Mouse (Mus musculus): ENCODE measurements around the gene Ehd4. TPM values are rescaled to one million over a fixed set of nuclear protein-coding genes. Genes with fewer than 3 reads are reported as not detected.

The Ehd4 gene
- total and polyA plus RNA-seq, 3 experiments, result 15.8 to 35.5 TPM; not detected in 1

GRCm38 (mm10) chr2:120059466-120059865, 94.9 kb downstream of the Ehd4 start:
- H3K4me1 ChIP-seq (ENCODE audit: control insufficient read depth in 1 of 2, insufficient read depth in 2 of 2, low read length in 2 of 2), result no peaks in the 10 kb centered on the region
- H3K9ac ChIP-seq (ENCODE audit: control insufficient read depth, low read depth, low read length, poor library complexity, severe bottlenecking), result no peak overlapping the region
- no peaks in the 10 kb centered on the region for H3K79me2 ChIP-seq (ENCODE audit: control insufficient read depth, insufficient read depth, low read length, poor library complexity)
- H3K27ac ChIP-seq (ENCODE audit: control insufficient read depth, low read depth, low read length), result no peak overlapping the region
- no peak overlapping the region for H3K4me3 ChIP-seq (ENCODE audit: control insufficient read depth in 1 of 2, insufficient read depth in 1 of 2, low read depth in 2 of 2, low read length in 2 of 2)
- no peak for DNase-seq (ENCODE audit: low read depth, low spot score)
- no peaks in the 10 kb centered on the region for H3K9me3 ChIP-seq (replicated peaks; ENCODE audit: insufficient read depth, low read length)
- H3K27me3 ChIP-seq (ENCODE audit: control insufficient read depth in 1 of 2, insufficient read depth in 2 of 2, low read length in 2 of 2), result peaks cover 0 to 2% of the 10 kb centered on the region in 2 experiments; a peak in 1 of 4 replicates
- no peaks in the 10 kb centered on the region for H3K36me3 ChIP-seq (ENCODE audit: control insufficient read depth in 1 of 2, insufficient read depth in 2 of 2, low read length in 2 of 2)
- TF ChIP-seq CTCF (IDR thresholded peaks at IDR 0.05 in 2 of 3, conservative IDR thresholded peaks at IDR 0.05 in 1 of 3; ENCODE audit: control insufficient read depth in 1 of 3, insufficient read depth in 1 of 3, low read depth in 2 of 3, low read length in 3 of 3, poor library complexity in 1 of 3, severe bottlenecking in 1 of 3) (no peak), MXI1 (IDR thresholded peaks at IDR 0.05; ENCODE audit: low read depth, low read length) (no peak), MEF2A (IDR thresholded peaks at IDR 0.05; ENCODE audit: extremely low read depth, insufficient replicate concordance, low read depth, low read length, poor library complexity, severe bottlenecking) (no peak), POLR2AphosphoS5 (IDR thresholded peaks at IDR 0.05; ENCODE audit: borderline replicate concordance, low read depth, low read length) (no peak), MYC (IDR thresholded peaks at IDR 0.05; ENCODE audit: low read depth, low read length) (no peak), GATA1 (IDR thresholded peaks at IDR 0.05; ENCODE audit: low read depth, low read length) (no peak), ELF1 (IDR thresholded peaks at IDR 0.05; ENCODE audit: low read depth, low read length) (no peak), TCF12 (IDR thresholded peaks at IDR 0.05; ENCODE audit: low read depth, low read length) (no peak), MAFK (IDR thresholded peaks at IDR 0.05; ENCODE audit: borderline replicate concordance, low read depth, low read length) (no peak), POLR2AphosphoS2 (IDR thresholded peaks at IDR 0.05; ENCODE audit: low read length) (no peak), UBTF (IDR thresholded peaks at IDR 0.05; ENCODE audit: borderline replicate concordance, insufficient read depth, low read depth, low read length) (no peak), MYB (IDR thresholded peaks at IDR 0.05; ENCODE audit: low read depth, low read length) (no peak), ZMIZ1 (IDR thresholded peaks at IDR 0.05; ENCODE audit: low read depth, low read length) (no peak), ETS1 (IDR thresholded peaks at IDR 0.05; ENCODE audit: low read depth, low read length) (no peak)

DNA sequence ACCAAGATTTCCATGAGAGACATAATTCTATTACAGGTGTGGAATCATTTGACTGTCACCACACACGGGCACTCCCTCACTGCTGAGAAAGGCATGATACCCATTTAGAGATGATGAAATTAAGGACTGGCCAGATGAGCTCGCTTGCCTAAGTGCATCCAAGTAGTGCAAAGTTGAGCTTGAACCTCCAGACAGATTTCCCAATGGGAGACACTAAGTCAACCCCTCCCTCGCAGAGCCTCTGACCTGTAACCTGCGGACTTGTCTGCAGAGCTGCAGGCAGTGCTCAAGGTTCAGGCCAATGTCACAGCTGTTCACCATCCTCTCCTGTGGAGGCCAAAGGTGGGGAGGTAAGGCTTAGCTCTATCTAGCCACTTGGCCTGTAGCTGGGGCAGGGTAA, 95.6 kb downstream of the Ehd4 start:
- Histone ChIP-seq H3K36me3 (ENCODE audit: control insufficient read depth in 1 of 2, insufficient read depth in 2 of 2, low read length in 2 of 2) (no peaks in the 10 kb centered on the region), H3K9ac (ENCODE audit: control insufficient read depth, low read depth, low read length, poor library complexity, severe bottlenecking) (no peak overlapping the region), H3K79me2 (ENCODE audit: control insufficient read depth, insufficient read depth, low read length, poor library complexity) (no peaks in the 10 kb centered on the region), H3K27ac (ENCODE audit: control insufficient read depth, low read depth, low read length) (no peak overlapping the region), H3K4me3 (ENCODE audit: control insufficient read depth in 1 of 2, insufficient read depth in 1 of 2, low read depth in 2 of 2, low read length in 2 of 2) (no peak overlapping the region), H3K4me1 (ENCODE audit: control insufficient read depth in 1 of 2, insufficient read depth in 2 of 2, low read length in 2 of 2) (no peaks in the 10 kb centered on the region), H3K27me3 (ENCODE audit: control insufficient read depth in 1 of 2, insufficient read depth in 2 of 2, low read length in 2 of 2) (peaks cover 0 to 2% of the 10 kb centered on the region in 2 experiments; a peak in 1 of 4 replicates), H3K9me3 (replicated peaks; ENCODE audit: insufficient read depth, low read length) (no peaks in the 10 kb centered on the region)
- TF ChIP-seq MAX (IDR thresholded peaks at IDR 0.05; ENCODE audit: low read length) (no peak), BHLHE40 (IDR thresholded peaks at IDR 0.05; ENCODE audit: borderline replicate concordance, low read depth, low read length) (no peak), RCOR1 (IDR thresholded peaks at IDR 0.05; ENCODE audit: low read depth, low read length) (no peak)
- DNase-seq (ENCODE audit: low read depth, low spot score), result no peak
